Mouse (Mus musculus): ENCODE measurements at regions not wholly inside any gene's neighbourhood (a gene's known extent, or its start where the extent isn't known, plus 50 kb on each side); places are given as distances from the start of the nearest gene placed in this dataset.

GRCm38 (mm10) chr13:97666761-97667160, 93.7 kb downstream of the Gm10260 start:
- WGBS: 96% methylated on average over 4 of the region's 4 CpGs

GRCm38 (mm10) chr13:97665226-97665625, 95.2 kb downstream of the Gm10260 start:
- H3K27me3 ChIP-seq (ENCODE audit: control insufficient read depth, insufficient read depth, low read depth, low read length): no peaks in the 10 kb centered on the region
- WGBS: 94% methylated on average over 1 of the region's 1 CpGs
- no peak overlapping the region for H3K27ac ChIP-seq (ENCODE audit: low read length)
- ATAC-seq: no peak
- H3K36me3 ChIP-seq (ENCODE audit: control insufficient read depth, insufficient read depth, low read length): no peaks in the 10 kb centered on the region
- peaks cover 15% of the 10 kb centered on the region for H3K4me1 ChIP-seq (ENCODE audit: control insufficient read depth, insufficient read depth, low read length)
- H3K4me3 ChIP-seq (ENCODE audit: low read depth, low read length): no peak overlapping the region
- H3K9ac ChIP-seq (ENCODE audit: low read depth, low read length): no peak overlapping the region
- no peaks in the 10 kb centered on the region for H3K9me3 ChIP-seq (replicated peaks; ENCODE audit: control insufficient read depth, low read length, poor library complexity, severe bottlenecking)
- no peak overlapping the region for H3K4me2 ChIP-seq (ENCODE audit: low read length)

More at GRCm38 (mm10) chr13:97666761-97667160, 93.7 kb downstream of the Gm10260 start:
- Histone ChIP-seq H3K4me2 (ENCODE audit: low read length) (no peak overlapping the region), H3K36me3 (ENCODE audit: control insufficient read depth, insufficient read depth, low read length) (no peaks in the 10 kb centered on the region), H3K9me3 (replicated peaks; ENCODE audit: control insufficient read depth, low read length, poor library complexity, severe bottlenecking) (no peaks in the 10 kb centered on the region), H3K4me1 (ENCODE audit: control insufficient read depth, insufficient read depth, low read length) (peaks cover 15% of the 10 kb centered on the region), H3K9ac (ENCODE audit: low read depth, low read length) (no peak overlapping the region), H3K4me3 (ENCODE audit: low read depth, low read length) (no peak overlapping the region), H3K27me3 (ENCODE audit: control insufficient read depth, insufficient read depth, low read depth, low read length) (no peaks in the 10 kb centered on the region), H3K27ac (ENCODE audit: low read length) (no peak overlapping the region)
- ATAC-seq: no peak

GRCm38 (mm10) chr13:97662741-97663140, 97.7 kb downstream of the Gm10260 start:
- Histone ChIP-seq H3K27me3 (ENCODE audit: control insufficient read depth, insufficient read depth, low read depth, low read length) (no peaks in the 10 kb centered on the region), H3K9me3 (replicated peaks; ENCODE audit: control insufficient read depth, low read length, poor library complexity, severe bottlenecking) (no peaks in the 10 kb centered on the region), H3K36me3 (ENCODE audit: control insufficient read depth, insufficient read depth, low read length) (no peaks in the 10 kb centered on the region), H3K9ac (ENCODE audit: low read depth, low read length) (no peak overlapping the region), H3K27ac (ENCODE audit: low read length) (no peak overlapping the region), H3K4me2 (ENCODE audit: low read length) (no peak overlapping the region), H3K4me1 (ENCODE audit: control insufficient read depth, insufficient read depth, low read length) (peaks cover 3% of the 10 kb centered on the region), H3K4me3 (ENCODE audit: low read depth, low read length) (no peak overlapping the region)
- ATAC-seq: peak; percentile 45; the same call in 1 of the 2 replicates
- 67% methylated on average over 8 of the region's 8 CpGs for WGBS

- 97% methylated on average over 2 of the region's 2 CpGs for WGBS
Observed at GRCm38 (mm10) chr13:97656618-97657017, 103.8 kb downstream of the Gm10260 start.

GRCm38 (mm10) chr13:97652279-97652678, 108.2 kb downstream of the Gm10260 start:
- no peak overlapping the region for H3K27ac ChIP-seq (ENCODE audit: low read length)
- no peaks in the 10 kb centered on the region for H3K4me1 ChIP-seq (ENCODE audit: control insufficient read depth, insufficient read depth, low read length)
- ATAC-seq: no peak
- WGBS: 90% methylated on average over 9 of the region's 9 CpGs
- no peaks in the 10 kb centered on the region for H3K36me3 ChIP-seq (ENCODE audit: control insufficient read depth, insufficient read depth, low read length)
- no peak overlapping the region for H3K4me2 ChIP-seq (ENCODE audit: low read length)
- H3K4me3 ChIP-seq (ENCODE audit: low read depth, low read length): no peak overlapping the region
- no peaks in the 10 kb centered on the region for H3K27me3 ChIP-seq (ENCODE audit: control insufficient read depth, insufficient read depth, low read depth, low read length)
- no peak overlapping the region for H3K9ac ChIP-seq (ENCODE audit: low read depth, low read length)
- no peaks in the 10 kb centered on the region for H3K9me3 ChIP-seq (replicated peaks; ENCODE audit: control insufficient read depth, low read length, poor library complexity, severe bottlenecking)

More at GRCm38 (mm10) chr13:97656618-97657017, 103.8 kb downstream of the Gm10260 start:
- H3K27ac ChIP-seq (ENCODE audit: low read length): no peak overlapping the region
- H3K4me2 ChIP-seq (ENCODE audit: low read length): no peak overlapping the region
- no peak overlapping the region for H3K9ac ChIP-seq (ENCODE audit: low read depth, low read length)
- no peak overlapping the region for H3K4me3 ChIP-seq (ENCODE audit: low read depth, low read length)
- H3K9me3 ChIP-seq (replicated peaks; ENCODE audit: control insufficient read depth, low read length, poor library complexity, severe bottlenecking): no peaks in the 10 kb centered on the region
- H3K36me3 ChIP-seq (ENCODE audit: control insufficient read depth, insufficient read depth, low read length): no peaks in the 10 kb centered on the region
- no peaks in the 10 kb centered on the region for H3K27me3 ChIP-seq (ENCODE audit: control insufficient read depth, insufficient read depth, low read depth, low read length)
- peaks cover 3% of the 10 kb centered on the region for H3K4me1 ChIP-seq (ENCODE audit: control insufficient read depth, insufficient read depth, low read length)
- ATAC-seq: no peak

- H3K4me1 ChIP-seq (ENCODE audit: control insufficient read depth, insufficient read depth, low read length): no peaks in the 10 kb centered on the region
- H3K4me3 ChIP-seq (ENCODE audit: low read depth, low read length): no peak overlapping the region
- H3K9ac ChIP-seq (ENCODE audit: low read depth, low read length): no peak overlapping the region
- H3K27ac ChIP-seq (ENCODE audit: low read length): no peak overlapping the region
- no peaks in the 10 kb centered on the region for H3K36me3 ChIP-seq (ENCODE audit: control insufficient read depth, insufficient read depth, low read length)
- peak; percentile 51; the same call in 1 of the 2 replicates for ATAC-seq
- no peaks in the 10 kb centered on the region for H3K9me3 ChIP-seq (replicated peaks; ENCODE audit: control insufficient read depth, low read length, poor library complexity, severe bottlenecking)
- 33% methylated on average over 9 of the region's 9 CpGs for WGBS
- no peaks in the 10 kb centered on the region for H3K27me3 ChIP-seq (ENCODE audit: control insufficient read depth, insufficient read depth, low read depth, low read length)
- no peak overlapping the region for H3K4me2 ChIP-seq (ENCODE audit: low read length)
Observed at GRCm38 (mm10) chr13:97651761-97652160, 108.7 kb downstream of the Gm10260 start.

- 92% methylated on average over 5 of the region's 5 CpGs for WGBS
- Histone ChIP-seq H3K4me3 (ENCODE audit: low read depth, low read length) (no peak overlapping the region), H3K27ac (ENCODE audit: low read length) (no peak overlapping the region), H3K4me2 (ENCODE audit: low read length) (no peak overlapping the region), H3K36me3 (ENCODE audit: control insufficient read depth, insufficient read depth, low read length) (no peaks in the 10 kb centered on the region), H3K27me3 (ENCODE audit: control insufficient read depth, insufficient read depth, low read depth, low read length) (no peaks in the 10 kb centered on the region), H3K4me1 (ENCODE audit: control insufficient read depth, insufficient read depth, low read length) (no peaks in the 10 kb centered on the region), H3K9me3 (replicated peaks; ENCODE audit: control insufficient read depth, low read length, poor library complexity, severe bottlenecking) (no peaks in the 10 kb centered on the region), H3K9ac (ENCODE audit: low read depth, low read length) (no peak overlapping the region)
- no peak for ATAC-seq
Observed at GRCm38 (mm10) chr13:97651176-97651575, 109.3 kb downstream of the Gm10260 start.

- Histone ChIP-seq H3K4me2 (ENCODE audit: low read length) (no peak overlapping the region), H3K36me3 (ENCODE audit: control insufficient read depth, insufficient read depth, low read length) (no peaks in the 10 kb centered on the region), H3K4me1 (ENCODE audit: control insufficient read depth, insufficient read depth, low read length) (no peaks in the 10 kb centered on the region), H3K4me3 (ENCODE audit: low read depth, low read length) (no peak overlapping the region), H3K27me3 (ENCODE audit: control insufficient read depth, insufficient read depth, low read depth, low read length) (no peaks in the 10 kb centered on the region), H3K9ac (ENCODE audit: low read depth, low read length) (no peak overlapping the region), H3K9me3 (replicated peaks; ENCODE audit: control insufficient read depth, low read length, poor library complexity, severe bottlenecking) (no peaks in the 10 kb centered on the region), H3K27ac (ENCODE audit: low read length) (no peak overlapping the region)
- WGBS: 79% methylated on average over 2 of the region's 2 CpGs
- no peak for ATAC-seq
Observed at GRCm38 (mm10) chr13:97650191-97650590, 110.2 kb downstream of the Gm10260 start.

- no peak overlapping the region for H3K4me2 ChIP-seq (ENCODE audit: low read length)
- no peak overlapping the region for H3K27ac ChIP-seq (ENCODE audit: low read length)
- WGBS: 76% methylated on average over 4 of the region's 4 CpGs
- no peaks in the 10 kb centered on the region for H3K9me3 ChIP-seq (replicated peaks; ENCODE audit: control insufficient read depth, low read length, poor library complexity, severe bottlenecking)
- no peak overlapping the region for H3K9ac ChIP-seq (ENCODE audit: low read depth, low read length)
- no peaks in the 10 kb centered on the region for H3K36me3 ChIP-seq (ENCODE audit: control insufficient read depth, insufficient read depth, low read length)
- no peak overlapping the region for H3K4me3 ChIP-seq (ENCODE audit: low read depth, low read length)
- no peaks in the 10 kb centered on the region for H3K27me3 ChIP-seq (ENCODE audit: control insufficient read depth, insufficient read depth, low read depth, low read length)
- ATAC-seq: no peak
- H3K4me1 ChIP-seq (ENCODE audit: control insufficient read depth, insufficient read depth, low read length): no peaks in the 10 kb centered on the region
Observed at GRCm38 (mm10) chr13:97647486-97647885, 112.9 kb downstream of the Gm10260 start.

All from midbrain, embryonic 16.5 days (tissue).